Comparison of ENCODE assay signal across 13 mouse cellular contexts in genomic region chr6:6159221-6159859, GRCm38 (mm10). TPM values are rescaled to one million over a fixed set of nuclear protein-coding genes. Genes with fewer than 3 reads are reported as not detected.
DNase-seq lines count a peak whose midpoint lies in the region; ATAC-seq and TF ChIP-seq lines count a peak whose summit lies in the region.
"Had no signal": no experiment of that assay in that cellular context is flagged by ENCODE, and none has a peak within 500 bp of the region (broad histone marks: within the 10 kb centered on the region; RNA-seq: fewer than 3 reads in every experiment).

No protein-coding gene starts in this region.

- no peaks in the 10 kb centered on the region for H3K79me2 ChIP-seq in heart, adult 2 months (replicated peaks; ENCODE audit: control insufficient read depth, insufficient read depth, low read length)

- H3K27me3 ChIP-seq in heart, embryonic 11.5 days (ENCODE audit: control insufficient read depth, insufficient read depth, low read length): no peaks in the 10 kb centered on the region
- H3K27me3 ChIP-seq in heart, adult 2 months (ENCODE audit: control insufficient read depth, insufficient read depth, low read length): no peaks in the 10 kb centered on the region
- no peaks in the 10 kb centered on the region for H3K27me3 ChIP-seq in lung, embryonic 15.5 days
- H3K27me3 ChIP-seq in embryonic facial prominence, embryonic 11.5 days (ENCODE audit: control insufficient read depth, insufficient read depth, low read length): no peaks in the 10 kb centered on the region
- H3K27me3 ChIP-seq in midbrain, embryonic 12.5 days: 0 out of 2 replicates have a peak, but pooled peaks cover 9% of the 10 kb centered on the region
- H3K27me3 ChIP-seq: liver, embryonic 13.5 days; Patski had no signal

- H3K4me2 ChIP-seq in heart, embryonic 11.5 days: peak overlapping the region; percentile 3
- no peak overlapping the region for H3K4me2 ChIP-seq in lung, embryonic 15.5 days
- no peak overlapping the region for H3K4me2 ChIP-seq in embryonic facial prominence, embryonic 11.5 days (ENCODE audit: low read depth, low read length)
- H3K4me2 ChIP-seq in midbrain, embryonic 12.5 days (replicated peaks): peak overlapping the region; percentile 28
- H3K4me2 ChIP-seq: liver, embryonic 13.5 days had no signal

- no peak for DNase-seq in heart, adult 2 months
- DNase-seq in lung, postnatal 25 days (ENCODE audit: low spot score): no peak
- peak; percentile 50 for DNase-seq in embryonic facial prominence, embryonic 11.5 days (ENCODE audit: low spot score)
- no peak for DNase-seq in thymus, postnatal 10 days (ENCODE audit: low spot score in 2 of 2)
- DNase-seq in right cerebral cortex, adult 2 months (ENCODE audit: low spot score in 2 of 2): no peak
- DNase-seq: B cell, adult 2 months; cerebellum, postnatal 25 days; layer of hippocampus, adult 9-11 months; liver, embryonic 13.5 days had no signal

- intact Hi-C loops in heart, adult 2 months (cut with DNase I): no loop called here

- H3K9ac ChIP-seq in heart, embryonic 11.5 days (ENCODE audit: low read depth, low read length): no peak overlapping the region
- no peak overlapping the region for H3K9ac ChIP-seq in heart, adult 2 months (ENCODE audit: low read depth, low read length)
- no peak overlapping the region for H3K9ac ChIP-seq in lung, embryonic 15.5 days
- H3K9ac ChIP-seq in embryonic facial prominence, embryonic 11.5 days (replicated peaks; ENCODE audit: low read length): no peak overlapping the region
- H3K9ac ChIP-seq in midbrain, embryonic 12.5 days (replicated peaks): no peak overlapping the region
- H3K9ac ChIP-seq: liver, embryonic 13.5 days had no signal

- no peak for TF ChIP-seq POLR2A in heart, adult 2 months (IDR thresholded peaks at IDR 0.05; ENCODE audit: insufficient read depth, low read depth, low read length)

- H3K27ac ChIP-seq in heart, embryonic 11.5 days (ENCODE audit: low read depth, low read length): no peak overlapping the region
- no peak overlapping the region for H3K27ac ChIP-seq in heart, adult 2 months
- peak overlapping the region; percentile 20; the same call in 1 of the 2 replicates for H3K27ac ChIP-seq in lung, embryonic 15.5 days
- no peak overlapping the region for H3K27ac ChIP-seq in embryonic facial prominence, embryonic 11.5 days (replicated peaks; ENCODE audit: low read depth, low read length)
- H3K27ac ChIP-seq in midbrain, embryonic 12.5 days (replicated peaks): no peak overlapping the region; the same call in 1 of the 2 replicates
- H3K27ac ChIP-seq: liver, embryonic 13.5 days had no signal

- 27% methylated on average over 7 of the region's 7 CpGs for WGBS in heart, embryonic 11.5 days (ENCODE audit: insufficient replicate concordance)
- WGBS in heart, adult 2 months: 25% methylated on average over 7 of the region's 7 CpGs
- 21% methylated on average over 7 of the region's 7 CpGs for WGBS in lung, embryonic 15.5 days
- WGBS in embryonic facial prominence, embryonic 11.5 days: 17% methylated on average over 7 of the region's 7 CpGs
- 4% methylated on average over 7 of the region's 7 CpGs for WGBS in midbrain, embryonic 12.5 days

- H3K4me1 ChIP-seq in heart, embryonic 11.5 days (ENCODE audit: control insufficient read depth, insufficient read depth, low read length): peaks cover 13% of the 10 kb centered on the region
- H3K4me1 ChIP-seq in heart, adult 2 months (ENCODE audit: control insufficient read depth, insufficient read depth, low read length): peaks cover 1% of the 10 kb centered on the region; the same call in 1 of the 2 replicates
- H3K4me1 ChIP-seq in lung, embryonic 15.5 days: peaks cover 14% of the 10 kb centered on the region
- no peaks in the 10 kb centered on the region; the same call in 1 of the 2 replicates for H3K4me1 ChIP-seq in embryonic facial prominence, embryonic 11.5 days (ENCODE audit: control insufficient read depth, insufficient read depth, low read length)
- H3K4me1 ChIP-seq in midbrain, embryonic 12.5 days: peaks cover 36% of the 10 kb centered on the region

- no peaks in the 10 kb centered on the region for H3K9me3 ChIP-seq in heart, embryonic 11.5 days (replicated peaks; ENCODE audit: control insufficient read depth, low read length)
- no peaks in the 10 kb centered on the region for H3K9me3 ChIP-seq in lung, embryonic 15.5 days
- H3K9me3 ChIP-seq in embryonic facial prominence, embryonic 11.5 days (replicated peaks; ENCODE audit: control insufficient read depth, low read length): no peaks in the 10 kb centered on the region
- no peaks in the 10 kb centered on the region for H3K9me3 ChIP-seq in midbrain, embryonic 12.5 days
- H3K9me3 ChIP-seq: liver, embryonic 13.5 days had no signal

- no peak for ATAC-seq in heart, embryonic 11.5 days (replicated peaks; ENCODE audit: insufficient number of reproducible peaks, low FRiP score, low TSS enrichment)
- peak; percentile 78 for ATAC-seq in lung, embryonic 15.5 days (ENCODE audit: borderline replicate concordance, extremely low read depth, low FRiP score, low TSS enrichment)
- ATAC-seq in embryonic facial prominence, embryonic 11.5 days (replicated peaks; ENCODE audit: insufficient number of reproducible peaks, low FRiP score, low TSS enrichment, low read depth): peak; percentile 60
- peak; percentile 58 for ATAC-seq in midbrain, embryonic 12.5 days (ENCODE audit: low FRiP score, low read depth)
- ATAC-seq: Patski had no signal

- H3K36me3 ChIP-seq in heart, embryonic 11.5 days (ENCODE audit: control insufficient read depth, insufficient read depth, low read length): no peaks in the 10 kb centered on the region
- H3K36me3 ChIP-seq in heart, adult 2 months (ENCODE audit: control insufficient read depth, insufficient read depth, low read length): no peaks in the 10 kb centered on the region
- no peaks in the 10 kb centered on the region for H3K36me3 ChIP-seq in lung, embryonic 15.5 days
- H3K36me3 ChIP-seq in embryonic facial prominence, embryonic 11.5 days (replicated peaks; ENCODE audit: control insufficient read depth, insufficient read depth, low read depth, low read length): no peaks in the 10 kb centered on the region
- no peaks in the 10 kb centered on the region for H3K36me3 ChIP-seq in midbrain, embryonic 12.5 days
- H3K36me3 ChIP-seq: liver, embryonic 13.5 days had no signal

- no peak for TF ChIP-seq EP300 in heart, adult 2 months (IDR thresholded peaks at IDR 0.05; ENCODE audit: insufficient read depth, low read depth, low read length)

- H3K4me3 ChIP-seq in heart, embryonic 11.5 days (ENCODE audit: low read depth, low read length): no peak overlapping the region
- H3K4me3 ChIP-seq in heart, adult 2 months: no peak overlapping the region
- no peak overlapping the region for H3K4me3 ChIP-seq in lung, embryonic 15.5 days
- no peak overlapping the region for H3K4me3 ChIP-seq in embryonic facial prominence, embryonic 11.5 days (ENCODE audit: low read depth, low read length)
- no peak overlapping the region for H3K4me3 ChIP-seq in midbrain, embryonic 12.5 days
- H3K4me3 ChIP-seq: liver, embryonic 13.5 days had no signal

- no peak for TF ChIP-seq CTCF in heart, adult 2 months (IDR thresholded peaks at IDR 0.05)

RNA-seq across cellular contexts. Expression of gene Slc25a13, which starts 57.6 kb away (rescaled TPM):
- polyA plus RNA-seq in heart, embryonic 11.5 days (2014; fragmentation: Nextera tagmentation; extraction: Ambion mirVana): 59.4 and 67.0 TPM in 2 replicates
- 100 to 1,000 TPM; 121 to 146 TPM for total RNA-seq in heart, adult 2 months (2021)
- 45.5 and 79.1 TPM in 2 replicates for polyA plus RNA-seq in heart, adult 2 months (2012; rRNA removed)
- 30.4 and 30.7 TPM in 2 replicates for polyA plus RNA-seq in lung, embryonic 15.5 days (2015; fragmentation: Nextera tagmentation; extraction: Ambion mirVana)
- 42.5 and 42.8 TPM in 2 replicates for polyA plus RNA-seq in embryonic facial prominence, embryonic 11.5 days (2014; fragmentation: Nextera tagmentation; extraction: Ambion mirVana)
- polyA plus RNA-seq in midbrain, embryonic 12.5 days (2016; fragmentation: Nextera tagmentation; extraction: Ambion mirVana): 22.3 and 23.6 TPM in 2 replicates

Comparison
In these comparisons a context has a peak if more than half of its experiments do, and no peak if none do; other contexts are left out.
1. H3K4me2 ChIP-seq: peak in heart, embryonic 11.5 days (single experiment) and midbrain, embryonic 12.5 days (single experiment); none in lung, embryonic 15.5 days (single experiment) and embryonic facial prominence, embryonic 11.5 days (single experiment).